Mouse (Mus musculus) embryonic facial prominence, embryonic 14.5 days (tissue): ENCODE results near the gene Zfyve26. TPM values are rescaled to one million over a fixed set of nuclear protein-coding genes. Genes with fewer than 3 reads are reported as not detected.
A peak's percentile ranks its signal among the peaks of the same experiment; 100 is the strongest.
"Not testable (repeated sequence)": the region's sequence is repeated elsewhere in the genome, so short reads cannot be mapped to it uniquely, and the experiment has no call there.

Experiments
- ATAC-seq: fragments of 200-750 bp; cut with Nextera tagmentation; 2 replicates; pipeline ENCODE4 v1.8.0; 2017; ENCODE audit warnings: low read depth, moderate number of reproducible peaks, moderate TSS enrichment
- DNase-seq: peaks from one replicate; pipeline ENCODE4 v3.0.0-alpha.2; 2015; ENCODE audit warnings: low spot score
- H3K27ac ChIP-seq: fragments of 300-500 bp; sonication (generic); replicated peaks from 2 replicates; pipeline ENCODE4 v1.5.1; 2014; ENCODE audit warnings: low read depth, mild to moderate bottlenecking, low read length, moderate library complexity
- H3K27me3 ChIP-seq: fragments of 300-500 bp; sonication (generic); replicated peaks from 2 replicates; pipeline ENCODE4 v1.6.1; 2014; ENCODE audit warnings: low read length; ENCODE audit not compliant: control insufficient read depth, insufficient read depth
- H3K36me3 ChIP-seq: fragments of 300-500 bp; sonication (generic); 2 replicates; pipeline ENCODE4 v1.6.1; 2014; ENCODE audit warnings: low read length, mixed read lengths; ENCODE audit not compliant: control insufficient read depth, insufficient read depth
- H3K4me1 ChIP-seq: fragments of 300-500 bp; sonication (generic); 2 replicates; pipeline ENCODE4 v1.6.1; 2014; ENCODE audit warnings: antibody characterized with exemption, low read length; ENCODE audit not compliant: control insufficient read depth, insufficient read depth
- H3K4me2 ChIP-seq: fragments of 300-500 bp; sonication (generic); 2 replicates; pipeline ENCODE4 v1.6.1; 2014; ENCODE audit warnings: low read depth, mild to moderate bottlenecking, low read length, moderate library complexity, mixed read lengths
- H3K4me3 ChIP-seq: fragments of 300-500 bp; sonication (generic); 2 replicates; pipeline ENCODE4 v1.5.1; 2014; ENCODE audit warnings: low read depth, mild to moderate bottlenecking, low read length
- H3K9ac ChIP-seq: fragments of 300-500 bp; sonication (generic); 2 replicates; pipeline ENCODE4 v1.6.1; 2014; ENCODE audit warnings: low read depth, mild to moderate bottlenecking, low read length, moderate library complexity, mixed read lengths
- H3K9me3 ChIP-seq: fragments of 300-500 bp; sonication (generic); 2 replicates; pipeline ENCODE4 v1.6.1; 2016; ENCODE audit warnings: low read length; ENCODE audit not compliant: control insufficient read depth
- WGBS: fragments of 180-500 bp; shearing (Covaris S2); extraction: QIAGEN DNeasy Blood & Tissue Kit; methylation state at CpG from one replicate; pipeline ENCODE4 v1.1.7; 2014; 5-methylcytosine and 5-hydroxymethylcytosine counted together
- polyA plus RNA-seq: library from polyadenylated mRNA; unstranded; fragments of >200 nt; fragmentation: Nextera tagmentation; extraction: Ambion mirVana; gene quantifications from 2 replicates; pipeline ENCODE4 v1.2.1, GENCODE M21; 2014

Zfyve26 gene
- polyA plus RNA-seq, 1 experiment from 2014 or later: 14.7 TPM

DNA sequence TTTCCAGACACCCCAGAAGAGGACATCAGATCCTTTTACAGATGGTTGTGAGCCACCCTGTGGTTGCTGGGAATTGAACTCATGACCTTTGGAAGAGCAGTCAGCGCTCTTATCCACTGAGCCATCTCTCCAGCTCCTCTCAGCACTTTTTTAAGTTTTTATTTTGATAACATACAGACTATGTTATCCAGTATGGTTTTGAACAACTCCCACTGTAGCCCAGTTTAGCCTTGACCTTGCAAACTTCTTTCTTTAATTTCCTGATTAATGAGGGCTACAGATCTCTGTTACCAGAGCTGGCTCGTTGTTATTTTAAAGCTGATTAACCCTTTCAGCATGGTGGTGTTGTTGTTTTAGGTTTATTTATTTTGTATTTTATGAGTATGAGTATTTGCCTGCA is 30.1 kb upstream of the Zfyve26 start:
- H3K36me3 ChIP-seq: no peaks in the 10 kb centered on the region
- H3K27me3 ChIP-seq: no peaks in the 10 kb centered on the region
- no peak overlapping the region for H3K4me3 ChIP-seq
- no peak for DNase-seq
- no peak overlapping the region for H3K4me2 ChIP-seq
- no peak overlapping the region for H3K9ac ChIP-seq
- no peak for ATAC-seq
- no peaks in the 10 kb centered on the region for H3K4me1 ChIP-seq
- H3K9me3 ChIP-seq: no peaks in the 10 kb centered on the region
- 53% methylated on average over 2 of the region's 2 CpGs for WGBS
- no peak overlapping the region for H3K27ac ChIP-seq

DNA sequence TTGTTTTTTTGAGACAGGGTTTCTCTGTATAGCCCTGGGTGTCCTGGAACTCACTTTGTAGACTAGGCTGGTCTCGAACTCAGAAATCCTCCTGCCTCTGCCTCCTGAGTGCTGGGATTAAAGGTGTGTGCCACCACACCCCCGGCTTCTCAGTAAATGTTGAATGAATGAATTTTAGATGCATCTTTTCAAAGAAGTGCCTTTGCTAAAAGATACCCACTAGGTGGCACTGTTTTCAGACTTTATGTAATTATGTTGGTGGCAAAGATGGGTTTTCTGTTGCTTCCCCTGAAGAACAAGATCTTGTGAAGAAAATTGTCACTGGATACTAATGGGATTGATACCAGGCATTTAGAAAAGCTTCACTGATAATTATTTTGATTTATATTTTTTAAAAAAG is 26.4 kb upstream of the Zfyve26 start:
- not testable (repeated sequence) for H3K4me1 ChIP-seq, H3K9ac ChIP-seq, ATAC-seq, H3K4me3 ChIP-seq, H3K27ac ChIP-seq, H3K9me3 ChIP-seq, H3K27me3 ChIP-seq, H3K4me2 ChIP-seq, H3K36me3 ChIP-seq
- 68% methylated on average over 2 of the region's 2 CpGs for WGBS
- peak; percentile 72 for DNase-seq

DNA sequence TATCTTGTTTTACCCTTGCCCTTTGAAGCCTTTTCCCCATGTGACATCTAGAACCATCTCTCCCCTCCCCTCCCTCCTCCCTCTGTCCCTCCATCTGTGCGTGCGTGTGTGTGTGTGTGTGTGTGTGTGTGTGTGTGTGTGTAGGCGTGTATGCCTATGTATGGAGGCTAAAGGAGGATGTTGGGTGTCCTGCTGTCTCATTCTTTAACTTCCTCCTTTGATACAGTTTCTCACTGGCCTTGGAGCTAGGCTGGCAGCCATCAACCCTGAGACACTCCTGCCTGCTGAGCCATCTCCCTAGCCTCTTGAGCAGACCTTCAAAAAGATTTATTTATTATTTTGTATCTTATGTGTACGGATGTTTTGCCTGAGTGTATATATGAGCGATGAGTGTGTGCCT is 24.8 kb upstream of the Zfyve26 start:
- H3K36me3 ChIP-seq: no peaks in the 10 kb centered on the region
- H3K4me3 ChIP-seq: no peak overlapping the region
- no peak for ATAC-seq
- no peaks in the 10 kb centered on the region for H3K4me1 ChIP-seq
- no peak for DNase-seq
- no peak overlapping the region for H3K9ac ChIP-seq
- no peak overlapping the region for H3K4me2 ChIP-seq
- WGBS: 76% methylated on average over 5 of the region's 5 CpGs
- H3K27me3 ChIP-seq: no peaks in the 10 kb centered on the region
- H3K9me3 ChIP-seq: no peaks in the 10 kb centered on the region
- H3K27ac ChIP-seq: no peak overlapping the region

DNA sequence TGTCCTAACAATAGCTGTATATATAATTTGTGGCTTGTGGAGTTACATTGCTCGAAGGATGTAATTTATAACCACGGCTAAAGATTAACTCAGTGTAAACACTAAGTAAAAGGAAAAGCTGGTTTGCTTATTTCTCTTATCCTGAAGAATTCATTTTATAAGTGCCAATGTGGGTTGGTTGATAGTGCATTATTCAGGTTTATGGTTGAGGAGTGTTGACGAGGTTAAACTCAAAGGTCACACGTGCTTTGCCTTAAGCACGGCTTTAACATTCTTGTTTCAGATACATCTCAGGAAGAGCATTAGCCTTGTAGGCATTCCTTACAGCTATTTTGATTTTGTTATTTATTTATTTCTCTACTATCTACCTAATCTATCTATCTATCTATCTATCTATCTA is 21.2 kb upstream of the Zfyve26 start:
- H3K9me3 ChIP-seq: no peaks in the 10 kb centered on the region
- H3K9ac ChIP-seq: no peak overlapping the region
- no peaks in the 10 kb centered on the region for H3K36me3 ChIP-seq
- no peak for ATAC-seq
- DNase-seq: no peak
- no peaks in the 10 kb centered on the region for H3K27me3 ChIP-seq
- H3K27ac ChIP-seq: no peak overlapping the region
- 73% methylated on average over 5 of the region's 5 CpGs for WGBS
- no peak overlapping the region for H3K4me2 ChIP-seq
- H3K4me3 ChIP-seq: no peak overlapping the region
- no peaks in the 10 kb centered on the region for H3K4me1 ChIP-seq

DNA sequence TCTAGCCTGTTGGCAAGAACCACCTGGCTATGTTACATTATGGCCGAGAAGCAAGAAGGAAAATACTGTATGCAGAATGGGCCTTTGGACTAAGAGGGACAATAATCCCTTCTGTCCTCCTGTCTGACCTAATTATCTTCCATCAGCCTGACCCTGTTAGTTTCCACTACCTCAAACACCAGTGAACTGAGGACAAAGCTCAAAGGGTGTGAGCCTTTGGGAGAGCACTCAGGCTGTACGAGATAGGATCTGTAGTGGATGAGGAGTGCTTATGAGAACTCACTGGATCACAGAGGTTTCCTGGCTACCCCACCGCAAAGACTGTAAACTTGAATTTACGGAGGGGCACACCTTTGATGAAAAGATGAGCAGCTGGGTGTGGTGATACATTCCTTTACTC is 17.6 kb upstream of the Zfyve26 start:
- no peak for DNase-seq
- no peak overlapping the region for H3K4me2 ChIP-seq
- no peak for ATAC-seq
- H3K4me3 ChIP-seq: no peak overlapping the region
- H3K36me3 ChIP-seq: no peaks in the 10 kb centered on the region
- no peak overlapping the region for H3K27ac ChIP-seq
- 90% methylated on average over 4 of the region's 4 CpGs for WGBS
- H3K4me1 ChIP-seq: no peaks in the 10 kb centered on the region
- H3K27me3 ChIP-seq: no peaks in the 10 kb centered on the region
- H3K9me3 ChIP-seq: no peaks in the 10 kb centered on the region
- no peak overlapping the region for H3K9ac ChIP-seq

DNA sequence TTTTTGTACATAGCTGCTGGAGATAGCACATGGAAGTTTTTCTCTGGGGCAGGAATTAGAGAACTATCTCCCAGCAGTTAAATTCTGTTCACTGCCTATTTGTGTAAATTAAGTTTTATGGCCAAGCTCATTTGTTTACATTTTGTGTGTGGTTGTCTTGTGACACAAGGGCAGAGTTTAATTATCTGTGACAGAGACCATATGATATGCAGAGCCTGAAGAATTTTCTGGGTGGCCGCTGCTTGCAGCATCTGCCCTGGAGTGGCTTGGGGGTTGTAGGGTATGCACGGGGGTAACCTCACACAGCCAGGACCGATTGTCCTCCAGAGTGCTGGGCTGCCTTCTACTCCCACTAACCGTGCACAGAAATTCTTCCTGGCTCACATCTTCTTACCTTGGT is 9.9 kb upstream of the Zfyve26 start:
- no peak for ATAC-seq
- no peak overlapping the region for H3K9ac ChIP-seq
- DNase-seq: no peak
- no peaks in the 10 kb centered on the region for H3K36me3 ChIP-seq
- H3K27me3 ChIP-seq: no peaks in the 10 kb centered on the region
- H3K27ac ChIP-seq: no peak overlapping the region
- no peak overlapping the region for H3K4me2 ChIP-seq
- WGBS: 70% methylated on average over 4 of the region's 4 CpGs
- no peak overlapping the region for H3K4me3 ChIP-seq
- H3K9me3 ChIP-seq: no peaks in the 10 kb centered on the region
- H3K4me1 ChIP-seq: no peaks in the 10 kb centered on the region

DNA sequence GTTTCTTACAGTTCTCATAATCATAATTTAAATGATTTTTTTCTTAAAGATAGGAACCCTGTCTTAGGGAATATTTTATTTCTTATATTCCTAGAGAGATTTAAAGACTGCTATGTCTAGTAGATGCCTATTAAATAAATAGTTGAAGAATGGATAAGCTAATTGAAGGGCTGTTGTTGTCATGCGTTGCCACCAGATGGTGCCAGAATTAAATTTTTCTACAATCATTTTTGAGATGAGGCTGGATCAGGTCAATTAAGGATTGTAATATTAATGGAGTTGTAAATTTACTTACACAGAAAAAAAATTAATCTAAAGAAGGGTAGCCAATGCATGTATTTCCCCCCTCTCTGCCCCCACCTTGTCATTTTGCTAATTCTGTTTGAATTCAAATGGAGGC is 9.0 kb upstream of the Zfyve26 start:
- Histone ChIP-seq H3K9me3 (no peaks in the 10 kb centered on the region), H3K36me3 (no peaks in the 10 kb centered on the region), H3K4me3 (no peak overlapping the region), H3K27me3 (no peaks in the 10 kb centered on the region), H3K27ac (no peak overlapping the region), H3K9ac (no peak overlapping the region), H3K4me2 (no peak overlapping the region), H3K4me1 (no peaks in the 10 kb centered on the region)
- 56% methylated on average over 1 of the region's 1 CpGs for WGBS
- no peak for ATAC-seq
- no peak for DNase-seq

DNA sequence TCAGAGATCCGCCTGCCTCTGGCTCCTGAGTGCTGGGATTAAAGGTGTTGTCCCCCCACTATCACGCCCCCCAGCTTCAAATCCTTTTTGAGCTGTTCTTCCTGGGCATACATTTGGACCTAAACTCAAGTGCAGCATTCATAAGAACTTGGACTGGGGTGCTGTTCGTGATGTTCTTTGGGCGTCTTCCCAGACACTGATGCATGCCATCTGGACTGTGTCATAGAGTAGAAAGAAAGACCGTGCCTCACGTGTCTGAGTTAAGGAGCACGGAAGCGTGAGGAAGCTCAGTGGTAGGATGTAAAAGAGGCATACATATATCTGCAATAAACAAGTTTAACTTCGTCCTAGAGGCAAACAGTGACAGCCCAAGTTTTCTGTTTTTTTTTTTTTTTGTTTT is 5.7 kb upstream of the Zfyve26 start:
- 83% methylated on average over 9 of the region's 9 CpGs for WGBS
- Histone ChIP-seq H3K4me1 (no peaks in the 10 kb centered on the region), H3K4me3 (no peak overlapping the region), H3K9ac (no peak overlapping the region), H3K36me3 (no peaks in the 10 kb centered on the region), H3K4me2 (no peak overlapping the region), H3K27ac (no peak overlapping the region), H3K9me3 (no peaks in the 10 kb centered on the region), H3K27me3 (no peaks in the 10 kb centered on the region)
- ATAC-seq (no peak), DNase-seq (no peak)

DNA sequence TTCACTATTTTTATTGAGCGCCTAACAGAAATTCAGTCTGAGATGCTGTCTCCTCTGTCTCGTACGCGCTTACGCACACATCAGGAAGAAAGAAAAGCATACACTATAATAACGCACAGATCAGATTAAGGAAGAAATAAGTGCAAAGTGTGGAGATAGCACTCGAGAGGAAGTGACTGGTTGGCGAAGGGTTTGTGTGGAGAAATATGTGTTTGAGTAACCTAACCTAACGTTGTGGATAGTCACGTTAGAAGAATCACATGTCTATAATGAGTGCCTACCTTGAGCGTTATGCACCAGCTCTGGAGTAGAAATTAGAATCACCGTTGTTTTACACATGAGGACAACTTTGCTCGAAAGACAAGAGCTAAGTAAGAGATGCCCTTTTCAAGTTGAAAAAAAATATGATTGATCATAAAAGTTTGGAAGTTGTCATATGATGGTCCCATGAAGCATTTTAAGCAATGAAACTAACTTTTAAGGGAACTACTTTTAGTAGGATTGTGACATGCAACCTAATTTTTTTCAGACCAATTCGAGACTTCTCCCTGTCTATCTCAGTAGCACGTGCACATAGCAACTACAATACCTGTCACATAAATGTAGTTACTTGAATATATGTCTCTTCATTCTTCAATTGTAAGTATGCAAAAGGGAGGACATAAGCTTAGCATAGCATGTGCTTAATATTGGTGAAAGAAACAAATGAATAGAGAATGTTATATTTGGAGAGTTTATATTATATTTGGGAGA is 2.0 kb upstream of the Zfyve26 start:
- WGBS: 12% methylated on average over 15 of the region's 15 CpGs
- Histone ChIP-seq H3K4me1 (peaks cover 6% of the 10 kb centered on the region; the same call in 1 of the 2 replicates), H3K27ac (no peak overlapping the region), H3K9ac (peak overlapping the region; percentile 70), H3K27me3 (no peaks in the 10 kb centered on the region), H3K4me3 (peak overlapping the region; percentile 59), H3K36me3 (no peaks in the 10 kb centered on the region), H3K4me2 (peak overlapping the region; percentile 59), H3K9me3 (no peaks in the 10 kb centered on the region)
- ATAC-seq: no peak
- DNase-seq: no peak
